Mouse (Mus musculus) limb, embryonic 12.5 days (tissue): ENCODE data around the gene Iqsec2. TPM values are rescaled to one million over a fixed set of nuclear protein-coding genes. Genes with fewer than 3 reads are reported as not detected.

ENCODE experiments used
- ATAC-seq: fragments of 200-750 bp; cut with Nextera tagmentation; 2 replicates; pipeline ENCODE4 v1.8.0; 2017; ENCODE audit warnings: low read depth, moderate TSS enrichment; ENCODE audit not compliant: insufficient number of reproducible peaks, insufficient read depth, low FRiP score, low TSS enrichment
- H3K27ac ChIP-seq: fragments of 300-500 bp; sonication (generic); 2 replicates; pipeline ENCODE4 v1.5.1; 2016; ENCODE audit warnings: mild to moderate bottlenecking, moderate library complexity
- H3K27me3 ChIP-seq: fragments of 300-500 bp; sonication (generic); 2 replicates; pipeline ENCODE4 v1.6.1; 2016; ENCODE audit warnings: mild to moderate bottlenecking, moderate library complexity
- H3K36me3 ChIP-seq: fragments of 300-500 bp; sonication (generic); 2 replicates; pipeline ENCODE4 v1.6.1; 2016; ENCODE audit warnings: mild to moderate bottlenecking, moderate library complexity
- H3K4me1 ChIP-seq: fragments of 300-500 bp; sonication (generic); replicated peaks from 2 replicates; pipeline ENCODE4 v1.6.1; 2016
- H3K4me2 ChIP-seq: fragments of 300-500 bp; sonication (generic); 2 replicates; pipeline ENCODE4 v1.6.1; 2016; ENCODE audit warnings: mild to moderate bottlenecking, moderate library complexity
- H3K4me3 ChIP-seq: fragments of 300-500 bp; sonication (generic); replicated peaks from 2 replicates; pipeline ENCODE4 v1.5.1; 2016; ENCODE audit warnings: mild to moderate bottlenecking
- H3K9ac ChIP-seq: fragments of 300-500 bp; sonication (generic); replicated peaks from 2 replicates; pipeline ENCODE4 v1.6.1; 2016; ENCODE audit warnings: mild to moderate bottlenecking, moderate library complexity
- H3K9me3 ChIP-seq: fragments of 300-500 bp; sonication (generic); 2 replicates; pipeline ENCODE4 v1.6.1; 2016; ENCODE audit warnings: mild to moderate bottlenecking, moderate library complexity
- WGBS: fragments of 180-500 bp; shearing (Covaris S2); methylation state at CpG from one replicate; pipeline ENCODE4 v1.1.7; 2016; 5-methylcytosine and 5-hydroxymethylcytosine counted together
- polyA plus RNA-seq: library from polyadenylated mRNA; unstranded; fragments of >200 nt; fragmentation: Nextera tagmentation; extraction: Ambion mirVana; gene quantifications from 2 replicates; pipeline ENCODE4 v1.2.1, GENCODE M21; 2016

The Iqsec2 gene
- polyA plus RNA-seq, 1 experiment from 2014 or later = 1.4 TPM

- Histone ChIP-seq H3K4me1 (no peaks in the 10 kb centered on the region), H3K36me3 (no peaks in the 10 kb centered on the region), H3K4me2 (no peak overlapping the region), H3K27me3 (peaks cover 44% of the 10 kb centered on the region), H3K4me3 (no peak overlapping the region), H3K9me3 (no peaks in the 10 kb centered on the region), H3K9ac (no peak overlapping the region), H3K27ac (no peak overlapping the region)
- 71% methylated on average over 7 of the region's 7 CpGs for WGBS
- no peak for ATAC-seq
Measured at GRCm38 (mm10) chrX:152179670-152180656, 35.9 kb downstream of the Iqsec2 start.

GRCm38 (mm10) chrX:152187151-152187550, 43.1 kb downstream of the Iqsec2 start:
- no peak for ATAC-seq
- Histone ChIP-seq H3K9me3 (no peaks in the 10 kb centered on the region), H3K4me2 (no peak overlapping the region), H3K27me3 (peaks cover 46% of the 10 kb centered on the region), H3K36me3 (no peaks in the 10 kb centered on the region), H3K9ac (no peak overlapping the region), H3K4me1 (no peaks in the 10 kb centered on the region), H3K4me3 (no peak overlapping the region), H3K27ac (no peak overlapping the region)

GRCm38 (mm10) chrX:152191266-152191665, 47.2 kb downstream of the Iqsec2 start:
- 69% methylated on average over 1 of the region's 1 CpGs for WGBS

GRCm38 (mm10) chrX:152197814-152198648, 54.0 kb downstream of the Iqsec2 start:
- no peak for ATAC-seq
- H3K9me3 ChIP-seq = no peaks in the 10 kb centered on the region
- no peak overlapping the region for H3K27ac ChIP-seq
- no peak overlapping the region for H3K4me3 ChIP-seq
- no peaks in the 10 kb centered on the region for H3K36me3 ChIP-seq
- H3K9ac ChIP-seq = no peak overlapping the region
- WGBS = 69% methylated on average over 1 of the region's 1 CpGs
- no peaks in the 10 kb centered on the region for H3K4me1 ChIP-seq
- H3K27me3 ChIP-seq = peaks cover 86% of the 10 kb centered on the region
- no peak overlapping the region for H3K4me2 ChIP-seq

More at GRCm38 (mm10) chrX:152191266-152191665, 47.2 kb downstream of the Iqsec2 start:
- Histone ChIP-seq H3K27me3 (peaks cover 78% of the 10 kb centered on the region), H3K27ac (no peak overlapping the region), H3K4me3 (no peak overlapping the region), H3K4me2 (no peak overlapping the region), H3K4me1 (no peaks in the 10 kb centered on the region), H3K9ac (no peak overlapping the region), H3K36me3 (no peaks in the 10 kb centered on the region), H3K9me3 (no peaks in the 10 kb centered on the region)
- no peak for ATAC-seq

DNA sequence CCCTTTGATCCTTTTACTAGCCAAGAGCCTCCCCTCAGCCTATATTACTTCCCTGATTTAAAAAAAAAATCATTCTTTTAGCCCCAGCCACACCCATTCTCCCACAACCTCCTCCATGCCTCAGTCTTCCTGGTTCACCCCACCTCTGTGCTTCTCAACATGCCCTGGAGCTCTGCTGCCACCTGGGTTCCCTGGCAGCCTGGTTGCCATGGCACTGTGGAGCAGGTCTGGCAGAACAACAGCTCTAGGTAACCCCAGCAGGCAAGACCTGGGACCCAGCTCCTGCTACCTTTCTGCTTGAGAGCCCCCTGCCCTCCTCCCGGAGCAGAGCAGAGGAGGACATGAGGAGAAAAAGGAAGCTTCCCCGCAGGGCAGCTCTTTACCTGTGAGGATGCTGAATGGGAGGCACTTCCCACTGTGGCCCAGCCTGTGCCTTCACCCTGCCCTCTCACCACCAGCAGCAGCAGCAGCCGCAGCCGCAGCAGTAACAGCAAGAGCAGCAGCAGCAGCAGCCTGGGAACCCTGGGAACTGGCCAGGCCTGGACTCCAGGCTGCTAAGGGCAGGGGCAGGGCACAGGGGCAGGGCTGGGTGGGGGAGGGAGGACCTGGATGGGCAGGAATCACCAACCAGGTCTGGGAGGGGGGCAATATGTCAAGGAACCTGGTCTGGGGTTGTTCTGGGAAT, 57.8 kb downstream of the Iqsec2 start:
- 33% methylated on average over 4 of the region's 4 CpGs for WGBS
- H3K4me2 ChIP-seq = no peak overlapping the region
- H3K27ac ChIP-seq = no peak overlapping the region
- no peak overlapping the region for H3K4me3 ChIP-seq
- H3K36me3 ChIP-seq = no peaks in the 10 kb centered on the region
- no peak for ATAC-seq
- H3K27me3 ChIP-seq = peaks cover 90% of the 10 kb centered on the region
- no peak overlapping the region for H3K9ac ChIP-seq
- H3K9me3 ChIP-seq = no peaks in the 10 kb centered on the region
- no peaks in the 10 kb centered on the region for H3K4me1 ChIP-seq

DNA sequence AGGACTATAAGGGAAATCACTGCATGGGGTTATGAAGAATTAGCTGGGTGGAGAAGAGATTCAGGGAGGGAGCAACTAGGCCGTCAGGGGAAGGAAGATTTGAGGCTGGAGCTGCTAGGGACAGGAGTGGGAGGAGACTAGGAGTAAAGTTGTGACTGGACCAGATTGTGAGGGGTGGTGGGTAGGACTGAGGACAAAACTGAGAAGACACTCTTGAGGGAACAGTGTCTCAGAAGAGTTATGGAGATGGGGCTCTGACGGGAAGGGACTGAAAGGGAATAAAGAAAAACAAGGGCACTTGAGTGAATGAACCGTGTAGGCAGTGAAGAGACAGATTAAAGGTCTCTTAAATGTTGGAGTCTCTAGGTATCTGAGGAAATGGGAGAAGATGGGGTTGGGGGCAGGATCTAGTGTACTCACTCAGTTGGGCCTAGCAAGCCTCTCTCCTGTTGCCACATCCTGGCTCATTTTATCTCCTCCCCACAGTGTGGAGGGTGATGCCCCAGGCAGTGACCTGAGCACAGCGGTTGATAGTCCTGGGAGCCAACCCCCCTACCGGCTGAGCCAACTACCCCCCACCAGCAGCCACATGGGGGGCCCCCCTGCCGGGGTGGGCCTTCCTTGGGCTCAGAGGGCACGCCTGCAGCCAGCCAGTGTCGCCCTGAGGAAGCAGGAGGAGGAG, 58.5 kb downstream of the Iqsec2 start:
- Histone ChIP-seq H3K4me3 (no peak overlapping the region), H3K9me3 (no peaks in the 10 kb centered on the region), H3K4me1 (no peaks in the 10 kb centered on the region), H3K36me3 (no peaks in the 10 kb centered on the region), H3K27ac (no peak overlapping the region), H3K9ac (no peak overlapping the region), H3K4me2 (no peak overlapping the region), H3K27me3 (peaks cover 90% of the 10 kb centered on the region)
- WGBS = 35% methylated on average over 8 of the region's 8 CpGs
- no peak for ATAC-seq

- 80% methylated on average over 4 of the region's 4 CpGs for WGBS
- Histone ChIP-seq H3K27me3 (peaks cover 86% of the 10 kb centered on the region), H3K4me3 (no peak overlapping the region), H3K4me1 (no peaks in the 10 kb centered on the region), H3K4me2 (no peak overlapping the region), H3K36me3 (no peaks in the 10 kb centered on the region), H3K27ac (no peak overlapping the region), H3K9me3 (no peaks in the 10 kb centered on the region), H3K9ac (no peak overlapping the region)
- no peak for ATAC-seq
Measured at GRCm38 (mm10) chrX:152203247-152203646, 59.2 kb downstream of the Iqsec2 start.

DNA sequence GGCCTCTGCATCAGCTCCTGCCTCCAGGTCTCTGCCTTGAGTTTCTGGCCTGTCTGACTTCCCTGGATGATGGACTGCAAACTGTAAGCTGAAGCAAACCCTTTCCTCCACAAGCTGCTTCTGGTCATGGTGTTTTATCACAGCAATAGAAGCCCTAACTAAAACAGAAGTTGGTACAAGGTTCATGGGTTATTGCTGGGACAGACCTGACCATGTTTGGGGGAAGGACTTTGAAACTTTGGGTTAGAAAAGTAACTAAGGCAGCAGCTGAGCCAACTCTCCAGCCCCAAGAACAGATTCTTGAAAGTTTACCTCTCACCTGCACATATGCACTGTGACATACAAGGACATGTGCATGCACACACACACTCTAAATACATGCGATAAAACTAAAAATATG, 61.4 kb downstream of the Iqsec2 start:
- Histone ChIP-seq H3K9ac (no peak overlapping the region), H3K4me2 (no peak overlapping the region), H3K27ac (no peak overlapping the region), H3K36me3 (no peaks in the 10 kb centered on the region), H3K4me3 (no peak overlapping the region), H3K9me3 (no peaks in the 10 kb centered on the region), H3K27me3 (peaks cover 86% of the 10 kb centered on the region), H3K4me1 (no peaks in the 10 kb centered on the region)
- ATAC-seq = no peak
- 95% methylated on average over 1 of the region's 1 CpGs for WGBS

DNA sequence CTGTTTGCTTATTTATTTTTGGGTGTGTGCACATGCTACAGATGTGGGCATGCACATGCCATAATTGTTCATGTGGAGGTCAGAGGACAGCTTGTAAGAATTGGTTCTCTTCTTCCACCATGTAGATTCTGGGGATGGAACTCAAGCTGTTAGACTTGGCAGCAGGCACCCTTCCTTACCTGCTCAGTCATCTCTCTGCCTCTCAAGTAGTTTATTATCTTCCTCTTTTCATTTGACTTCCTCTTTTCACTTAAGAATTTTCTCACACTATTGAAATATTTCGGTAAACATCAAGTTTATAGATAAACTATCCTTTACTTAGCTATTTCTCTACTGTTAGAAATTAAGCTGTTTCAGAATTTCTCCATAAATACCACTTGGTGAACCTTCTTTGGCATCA, 70.6 kb downstream of the Iqsec2 start:
- ATAC-seq = no peak
- Histone ChIP-seq H3K36me3 (no peaks in the 10 kb centered on the region), H3K4me2 (no peak overlapping the region), H3K4me3 (no peak overlapping the region), H3K9ac (no peak overlapping the region), H3K27ac (no peak overlapping the region), H3K9me3 (no peaks in the 10 kb centered on the region), H3K27me3 (peaks cover 69% of the 10 kb centered on the region), H3K4me1 (no peaks in the 10 kb centered on the region)
- 94% methylated on average over 1 of the region's 1 CpGs for WGBS

DNA sequence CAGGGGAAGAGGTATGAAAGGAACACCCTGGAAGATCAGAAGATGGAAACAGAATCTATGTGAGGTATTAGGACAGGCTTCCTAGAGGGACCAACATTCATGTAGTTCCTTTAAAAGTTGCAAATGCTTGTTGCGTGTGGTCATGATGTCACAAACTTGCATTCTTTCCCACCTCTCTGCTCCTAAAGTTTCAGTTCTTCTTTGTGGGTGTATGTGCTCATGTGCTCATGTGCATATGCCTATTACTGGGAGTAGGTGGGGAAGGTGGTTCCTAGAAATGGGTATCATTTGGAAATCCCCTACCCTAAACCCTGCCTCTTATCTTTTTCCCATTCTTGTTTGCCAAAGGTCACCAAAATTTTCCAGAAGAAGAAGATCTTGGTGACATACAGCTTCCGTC, 74.5 kb downstream of the Iqsec2 start:
- no peak overlapping the region for H3K27ac ChIP-seq
- no peaks in the 10 kb centered on the region for H3K36me3 ChIP-seq
- H3K4me2 ChIP-seq = no peak overlapping the region
- 98% methylated on average over 2 of the region's 2 CpGs for WGBS
- no peak overlapping the region for H3K4me3 ChIP-seq
- peaks cover 74% of the 10 kb centered on the region for H3K27me3 ChIP-seq
- no peak overlapping the region for H3K9ac ChIP-seq
- no peaks in the 10 kb centered on the region for H3K4me1 ChIP-seq
- ATAC-seq = no peak
- no peaks in the 10 kb centered on the region for H3K9me3 ChIP-seq
